Mouse (Mus musculus) heart, embryonic 15.5 days (tissue): ENCODE results near the gene Pde4d. TPM values are rescaled to one million over a fixed set of nuclear protein-coding genes. Genes with fewer than 3 reads are reported as not detected.

Source experiments
- ATAC-seq: fragments of 200-750 bp; cut with Nextera tagmentation; replicated peaks from 2 replicates; pipeline ENCODE4 v1.8.0; 2017; ENCODE audit warnings: low read depth, moderate TSS enrichment; ENCODE audit not compliant: insufficient number of reproducible peaks, insufficient read depth, low FRiP score
- H3K27ac ChIP-seq: fragments of 300-500 bp; sonication (generic); 2 replicates; pipeline ENCODE4 v1.5.1; 2015; ENCODE audit warnings: mild to moderate bottlenecking, inconsistent platforms
- H3K27me3 ChIP-seq: fragments of 300-500 bp; sonication (generic); 2 replicates; pipeline ENCODE4 v1.6.1; 2015; ENCODE audit warnings: inconsistent platforms
- H3K36me3 ChIP-seq: fragments of 300-500 bp; sonication (generic); 2 replicates; pipeline ENCODE4 v1.6.1; 2015; ENCODE audit warnings: mild to moderate bottlenecking, inconsistent platforms
- H3K4me1 ChIP-seq: fragments of 300-500 bp; sonication (generic); replicated peaks from 2 replicates; pipeline ENCODE4 v1.6.1; 2015; ENCODE audit warnings: inconsistent platforms
- H3K4me2 ChIP-seq: fragments of 300-500 bp; sonication (generic); 2 replicates; pipeline ENCODE4 v1.6.1; 2015; ENCODE audit warnings: inconsistent platforms, mild to moderate bottlenecking, moderate library complexity
- H3K4me3 ChIP-seq: fragments of 300-500 bp; sonication (generic); 2 replicates; pipeline ENCODE4 v1.5.1; 2015; ENCODE audit warnings: mild to moderate bottlenecking, inconsistent platforms
- H3K9ac ChIP-seq: fragments of 300-500 bp; sonication (generic); 2 replicates; pipeline ENCODE4 v1.6.1; 2015; ENCODE audit warnings: mild to moderate bottlenecking, inconsistent platforms
- H3K9me3 ChIP-seq: fragments of 300-500 bp; sonication (generic); replicated peaks from 2 replicates; pipeline ENCODE4 v1.6.1; 2016; ENCODE audit warnings: inconsistent platforms
- WGBS: fragments of 180-500 bp; shearing (Covaris S2); methylation state at CpG from one replicate; pipeline ENCODE4 v1.1.7; 2015; ENCODE audit warnings: mixed read lengths; 5-methylcytosine and 5-hydroxymethylcytosine counted together
- polyA plus RNA-seq: library from polyadenylated mRNA; unstranded; fragments of >200 nt; fragmentation: Nextera tagmentation; extraction: Ambion mirVana; gene quantifications from 2 replicates; pipeline ENCODE4 v1.2.1, GENCODE M21; 2015

Gene Pde4d
- polyA plus RNA-seq, 1 experiment from 2014 or later: 25.7 TPM

GRCm38 (mm10) chr13:109690558-109690957, 1240.8 kb downstream of the Pde4d start:
- Histone ChIP-seq H3K36me3 (no peaks in the 10 kb centered on the region), H3K4me3 (no peak overlapping the region), H3K27ac (no peak overlapping the region), H3K27me3 (no peaks in the 10 kb centered on the region), H3K9me3 (no peaks in the 10 kb centered on the region), H3K9ac (no peak overlapping the region), H3K4me1 (peaks cover 22% of the 10 kb centered on the region), H3K4me2 (no peak overlapping the region)
- ATAC-seq: no peak
- WGBS: 80% methylated on average over 5 of the region's 5 CpGs

GRCm38 (mm10) chr13:109692851-109693250, 1243.1 kb downstream of the Pde4d start:
- H3K4me2 ChIP-seq: no peak overlapping the region
- H3K36me3 ChIP-seq: no peaks in the 10 kb centered on the region
- 41% methylated on average over 3 of the region's 3 CpGs for whole genome bisulfite sequencing
- no peak overlapping the region for H3K4me3 ChIP-seq
- ATAC-seq: no peak
- H3K9ac ChIP-seq: no peak overlapping the region
- peaks cover 20% of the 10 kb centered on the region for H3K4me1 ChIP-seq
- H3K27me3 ChIP-seq: no peaks in the 10 kb centered on the region
- H3K9me3 ChIP-seq: no peaks in the 10 kb centered on the region
- H3K27ac ChIP-seq: no peak overlapping the region

GRCm38 (mm10) chr13:109693769-109694168, 1244.0 kb downstream of the Pde4d start:
- Histone ChIP-seq H3K27me3 (no peaks in the 10 kb centered on the region), H3K9me3 (no peaks in the 10 kb centered on the region), H3K36me3 (no peaks in the 10 kb centered on the region), H3K4me1 (peaks cover 17% of the 10 kb centered on the region), H3K27ac (no peak overlapping the region), H3K4me2 (no peak overlapping the region), H3K9ac (no peak overlapping the region), H3K4me3 (no peak overlapping the region)
- 50% methylated on average over 2 of the region's 2 CpGs for WGBS
- ATAC-seq: no peak

- Histone ChIP-seq H3K36me3 (no peaks in the 10 kb centered on the region), H3K27me3 (no peaks in the 10 kb centered on the region), H3K4me2 (no peak overlapping the region), H3K9me3 (no peaks in the 10 kb centered on the region; the same call in 1 of the 2 replicates), H3K4me1 (peaks cover 17% of the 10 kb centered on the region), H3K9ac (no peak overlapping the region), H3K4me3 (no peak overlapping the region), H3K27ac (no peak overlapping the region)
- no peak for ATAC-seq
- WGBS: 87% methylated on average over 2 of the region's 2 CpGs
Measured at GRCm38 (mm10) chr13:109694293-109694692, 1244.5 kb downstream of the Pde4d start.

- Histone ChIP-seq H3K9me3 (no peaks in the 10 kb centered on the region; the same call in 1 of the 2 replicates), H3K27ac (no peak overlapping the region), H3K4me2 (no peak overlapping the region), H3K4me3 (no peak overlapping the region), H3K36me3 (no peaks in the 10 kb centered on the region; the same call in 1 of the 2 replicates), H3K27me3 (no peaks in the 10 kb centered on the region), H3K4me1 (peaks cover 17% of the 10 kb centered on the region), H3K9ac (no peak overlapping the region)
- ATAC-seq: no peak
- WGBS: 70% methylated on average over 6 of the region's 6 CpGs
Measured at GRCm38 (mm10) chr13:109695098-109695497, 1245.3 kb downstream of the Pde4d start.

- no peaks in the 10 kb centered on the region for H3K9me3 ChIP-seq
- ATAC-seq: no peak
- H3K36me3 ChIP-seq: no peaks in the 10 kb centered on the region
- no peak overlapping the region for H3K27ac ChIP-seq
- peaks cover 18% of the 10 kb centered on the region for H3K4me1 ChIP-seq
- no peaks in the 10 kb centered on the region for H3K27me3 ChIP-seq
- H3K9ac ChIP-seq: no peak overlapping the region
- H3K4me3 ChIP-seq: no peak overlapping the region
- H3K4me2 ChIP-seq: no peak overlapping the region
- 47% methylated on average over 2 of the region's 2 CpGs for WGBS
Measured at GRCm38 (mm10) chr13:109706141-109706540, 1256.4 kb downstream of the Pde4d start.

GRCm38 (mm10) chr13:109706579-109706978, 1256.8 kb downstream of the Pde4d start:
- Histone ChIP-seq H3K27ac (no peak overlapping the region), H3K4me2 (no peak overlapping the region), H3K36me3 (no peaks in the 10 kb centered on the region), H3K4me1 (peaks cover 18% of the 10 kb centered on the region), H3K27me3 (no peaks in the 10 kb centered on the region), H3K9me3 (no peaks in the 10 kb centered on the region), H3K4me3 (no peak overlapping the region), H3K9ac (no peak overlapping the region)
- no peak for ATAC-seq
- 89% methylated on average over 5 of the region's 5 CpGs for WGBS

- no peak for ATAC-seq
- 83% methylated on average over 4 of the region's 4 CpGs for WGBS
- Histone ChIP-seq H3K4me3 (no peak overlapping the region), H3K9ac (no peak overlapping the region), H3K27me3 (no peaks in the 10 kb centered on the region), H3K4me1 (peaks cover 18% of the 10 kb centered on the region), H3K4me2 (no peak overlapping the region), H3K9me3 (no peaks in the 10 kb centered on the region), H3K27ac (no peak overlapping the region), H3K36me3 (no peaks in the 10 kb centered on the region)
Measured at GRCm38 (mm10) chr13:109707154-109707553, 1257.4 kb downstream of the Pde4d start.

- ATAC-seq: no peak
- WGBS: 30% methylated on average over 2 of the region's 2 CpGs
Measured at GRCm38 (mm10) chr13:109708326-109708725, 1258.6 kb downstream of the Pde4d start.

GRCm38 (mm10) chr13:109714581-109714980, 1264.8 kb downstream of the Pde4d start:
- no peak overlapping the region for H3K27ac ChIP-seq
- peaks cover 7% of the 10 kb centered on the region; the same call in 1 of the 2 replicates for H3K4me1 ChIP-seq
- no peak for ATAC-seq
- H3K4me2 ChIP-seq: no peak overlapping the region
- no peaks in the 10 kb centered on the region for H3K36me3 ChIP-seq
- H3K9me3 ChIP-seq: no peaks in the 10 kb centered on the region
- H3K27me3 ChIP-seq: no peaks in the 10 kb centered on the region
- no peak overlapping the region for H3K9ac ChIP-seq
- H3K4me3 ChIP-seq: no peak overlapping the region
- 89% methylated on average over 2 of the region's 2 CpGs for WGBS

More at GRCm38 (mm10) chr13:109708326-109708725, 1258.6 kb downstream of the Pde4d start:
- no peaks in the 10 kb centered on the region for H3K27me3 ChIP-seq
- H3K9ac ChIP-seq: no peak overlapping the region
- no peak overlapping the region for H3K4me3 ChIP-seq
- no peaks in the 10 kb centered on the region for H3K9me3 ChIP-seq
- no peak overlapping the region for H3K4me2 ChIP-seq
- H3K4me1 ChIP-seq: peaks cover 15% of the 10 kb centered on the region
- no peak overlapping the region for H3K27ac ChIP-seq
- H3K36me3 ChIP-seq: no peaks in the 10 kb centered on the region

- no peak overlapping the region for H3K4me3 ChIP-seq
- H3K36me3 ChIP-seq: no peaks in the 10 kb centered on the region
- H3K4me1 ChIP-seq: peaks cover 10% of the 10 kb centered on the region; the same call in 1 of the 2 replicates
- no peaks in the 10 kb centered on the region for H3K9me3 ChIP-seq
- H3K27me3 ChIP-seq: no peaks in the 10 kb centered on the region
- H3K27ac ChIP-seq: no peak overlapping the region
- H3K9ac ChIP-seq: no peak overlapping the region
- H3K4me2 ChIP-seq: no peak overlapping the region
- 47% methylated on average over 1 of the region's 1 CpGs for WGBS
- no peak for ATAC-seq
Measured at GRCm38 (mm10) chr13:109715321-109715720, 1265.6 kb downstream of the Pde4d start.

- no peak overlapping the region for H3K4me2 ChIP-seq
- H3K27me3 ChIP-seq: no peaks in the 10 kb centered on the region
- no peaks in the 10 kb centered on the region for H3K9me3 ChIP-seq
- H3K4me1 ChIP-seq: peaks cover 22% of the 10 kb centered on the region
- no peaks in the 10 kb centered on the region for H3K36me3 ChIP-seq
- no peak overlapping the region for H3K9ac ChIP-seq
- no peak overlapping the region for H3K4me3 ChIP-seq
- ATAC-seq: no peak
- no peak overlapping the region for H3K27ac ChIP-seq
- 83% methylated on average over 2 of the region's 2 CpGs for WGBS
Measured at GRCm38 (mm10) chr13:109720127-109720713, 1270.5 kb downstream of the Pde4d start.
